Mouse (Mus musculus) testis, adult 2 months (tissue): ENCODE data around the gene Tnfaip8l2.

Experiments used
- CTCF ChIP-seq: fragments of 200-500 bp; IDR thresholded peaks from 2 replicates; pipeline ENCODE4 v1.5.1; 2012; ENCODE audit warnings: low read depth, mild to moderate bottlenecking, inconsistent platforms, low read length, moderate library complexity; ENCODE audit not compliant: control insufficient read depth, insufficient read depth, insufficient replicate concordance
- POLR2A ChIP-seq: fragments of 200-500 bp; IDR thresholded peaks from 2 replicates; pipeline ENCODE4 v1.6.1; 2012; ENCODE audit warnings: low read depth, mild to moderate bottlenecking, inconsistent platforms, low read length, moderate library complexity; ENCODE audit not compliant: control insufficient read depth

- no peak for TF ChIP-seq POLR2A
- TF ChIP-seq CTCF: no peak
Measured at GRCm38 (mm10) chr3:95112760-95113159, 29.4 kb downstream of the Tnfaip8l2 start.
